Mouse (Mus musculus) heart, adult 11 months (tissue): ENCODE results near the gene Apoe.

Experiments used
- DNase-seq: peaks from one replicate; pipeline ENCODE4 v3.0.0; 2022

Gene Apoe

DNA sequence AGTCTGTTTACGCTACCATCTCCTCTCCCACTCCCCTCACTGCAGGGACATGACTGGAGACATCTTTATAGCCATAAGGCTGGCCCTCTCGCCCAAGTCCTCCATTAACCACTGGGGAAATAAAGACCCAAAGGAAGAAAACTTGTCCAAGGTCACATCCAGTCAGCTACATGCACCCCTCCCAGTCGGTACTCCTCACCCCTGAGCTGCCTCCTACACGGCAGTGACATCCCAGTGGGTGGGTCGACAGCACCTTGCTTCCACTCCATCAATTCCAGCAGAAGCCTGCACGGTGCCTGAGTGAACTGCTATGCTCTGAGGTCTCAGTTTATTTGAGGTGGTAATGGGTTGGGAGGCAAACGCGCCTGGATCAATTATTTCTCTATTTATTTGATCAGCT lies 35.0 kb downstream of the Apoe start:
- DNase-seq: peak; percentile 91

DNA sequence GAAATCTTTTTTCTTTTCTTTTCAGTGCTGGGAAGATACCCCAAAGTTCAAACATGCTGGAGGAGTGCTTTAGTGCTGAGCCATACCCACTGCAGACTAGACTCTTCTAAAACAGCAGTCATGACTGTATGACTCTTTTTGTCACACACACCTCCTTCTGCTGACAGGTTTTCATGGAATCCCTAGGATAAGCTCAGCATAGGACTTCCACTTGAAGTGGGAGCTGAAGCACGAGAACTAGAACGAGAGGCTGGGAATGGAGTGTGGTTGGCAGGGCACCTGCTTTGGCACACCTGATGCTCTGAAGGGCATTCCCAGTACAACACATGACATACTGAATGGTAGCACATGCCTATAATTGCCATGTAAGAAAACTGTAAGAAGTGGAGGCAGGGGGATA lies 46.4 kb downstream of the Apoe start:
- DNase-seq: peak; percentile 98

DNA sequence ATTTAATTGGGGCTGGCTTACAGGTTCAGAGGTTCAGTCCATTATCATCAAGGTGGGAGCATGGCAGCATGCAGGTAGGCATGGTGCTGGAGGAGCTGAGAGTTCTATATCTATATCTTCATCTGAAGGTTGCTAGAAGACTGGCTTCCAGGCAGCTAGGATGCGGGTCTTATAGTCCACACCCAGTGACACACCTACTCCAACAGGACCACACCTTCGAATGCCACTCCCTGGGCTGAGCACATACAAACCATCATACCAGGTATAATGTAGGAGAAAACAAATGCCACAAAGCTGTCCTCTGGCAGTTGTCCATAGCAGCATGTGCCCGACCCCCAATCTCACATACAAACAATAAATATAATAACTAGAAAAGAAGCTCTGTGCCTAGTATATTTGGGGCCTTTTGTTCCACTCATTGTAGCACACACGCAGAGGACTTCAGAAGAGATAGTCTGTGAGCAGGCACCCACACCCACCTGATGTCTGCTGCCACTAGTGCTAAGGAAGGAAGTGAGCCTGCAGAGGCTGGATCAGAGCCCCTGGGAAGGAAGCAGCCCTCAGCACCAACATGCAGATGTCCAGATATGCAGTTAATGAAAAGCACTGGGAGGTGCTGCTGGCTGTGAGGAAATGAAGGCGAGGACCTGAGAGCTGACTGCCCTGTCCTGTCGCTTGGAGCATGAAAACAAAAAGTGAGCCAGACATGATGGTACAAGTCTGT lies 47.8 kb downstream of the Apoe start:
- DNase-seq: no peak
